Mouse (Mus musculus): ENCODE results near the gene Cyp4v3. TPM values are rescaled to one million over a fixed set of nuclear protein-coding genes. Genes with fewer than 3 reads are reported as not detected.
"Not testable (repeated sequence)": the region's sequence is repeated elsewhere in the genome, so short reads cannot be mapped to it uniquely, and the experiment has no call there.

The Cyp4v3 gene
- total RNA-seq (2021), result 1 to 10 TPM; 6.6 to 6.8 TPM

DNA sequence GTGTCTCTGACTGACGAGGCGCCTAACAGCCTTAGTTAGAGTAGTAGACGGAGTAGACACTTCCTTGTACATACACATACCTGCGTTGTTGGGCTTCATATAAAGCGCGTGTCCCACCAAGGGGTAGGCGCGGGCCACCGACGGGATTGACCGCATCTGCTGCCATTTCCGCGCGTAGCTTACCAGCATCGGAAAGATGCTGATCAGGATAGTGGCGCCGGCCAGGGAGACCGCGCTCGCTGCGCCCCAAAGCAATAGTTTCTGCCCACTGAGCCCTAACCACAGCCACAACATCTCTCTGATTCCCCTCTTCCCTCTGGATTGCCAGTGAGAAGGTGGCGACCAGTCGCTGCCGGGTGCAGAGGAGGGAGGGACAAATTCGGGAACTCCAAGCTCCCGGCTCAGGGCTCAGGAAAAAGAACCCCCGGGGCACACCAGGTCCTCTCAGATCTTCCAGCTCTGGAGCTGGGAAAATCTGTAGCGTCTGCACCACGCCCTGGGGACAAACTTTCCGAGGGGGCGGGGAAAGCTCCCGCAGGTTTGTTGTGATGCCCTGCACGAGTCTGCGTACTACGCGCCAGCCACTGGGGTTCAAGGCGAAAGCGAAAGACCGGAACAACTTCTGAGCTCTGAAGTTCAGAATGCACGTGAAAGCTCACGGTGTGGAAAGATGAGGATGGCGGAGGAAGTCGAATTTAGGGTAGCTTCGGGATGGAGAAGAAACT is at the start of gene Cyp4v3:
Cyp4v3 (minus strand) TSS at position 532 of the 725 bp plus-strand sequence.
- peak; percentile 39 to 54 for DNase-seq

DNA sequence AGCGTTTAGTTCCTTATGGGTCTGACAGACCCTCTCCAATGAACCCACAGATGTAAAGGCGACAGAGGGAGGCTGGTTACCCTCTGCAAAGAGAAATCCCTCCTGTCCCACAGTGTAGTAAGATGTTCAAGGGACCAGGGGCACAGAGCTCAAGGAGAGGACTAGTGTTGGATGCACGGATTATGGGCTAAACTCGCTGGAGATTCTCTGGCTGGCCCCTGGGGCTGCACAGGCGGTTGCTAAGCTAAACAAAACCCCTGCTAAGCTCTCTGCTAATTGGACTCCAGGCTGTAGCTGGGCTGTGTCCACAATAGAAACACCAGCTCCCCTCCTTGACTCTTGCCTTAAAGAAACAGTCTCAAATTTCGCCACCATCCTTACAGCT is 48.9 kb upstream of the Cyp4v3 start, which contains the start of gene Fam149a:
Fam149a (minus strand) TSS at position 329 of the 385 bp plus-strand sequence.
- no peak for DNase-seq

DNA sequence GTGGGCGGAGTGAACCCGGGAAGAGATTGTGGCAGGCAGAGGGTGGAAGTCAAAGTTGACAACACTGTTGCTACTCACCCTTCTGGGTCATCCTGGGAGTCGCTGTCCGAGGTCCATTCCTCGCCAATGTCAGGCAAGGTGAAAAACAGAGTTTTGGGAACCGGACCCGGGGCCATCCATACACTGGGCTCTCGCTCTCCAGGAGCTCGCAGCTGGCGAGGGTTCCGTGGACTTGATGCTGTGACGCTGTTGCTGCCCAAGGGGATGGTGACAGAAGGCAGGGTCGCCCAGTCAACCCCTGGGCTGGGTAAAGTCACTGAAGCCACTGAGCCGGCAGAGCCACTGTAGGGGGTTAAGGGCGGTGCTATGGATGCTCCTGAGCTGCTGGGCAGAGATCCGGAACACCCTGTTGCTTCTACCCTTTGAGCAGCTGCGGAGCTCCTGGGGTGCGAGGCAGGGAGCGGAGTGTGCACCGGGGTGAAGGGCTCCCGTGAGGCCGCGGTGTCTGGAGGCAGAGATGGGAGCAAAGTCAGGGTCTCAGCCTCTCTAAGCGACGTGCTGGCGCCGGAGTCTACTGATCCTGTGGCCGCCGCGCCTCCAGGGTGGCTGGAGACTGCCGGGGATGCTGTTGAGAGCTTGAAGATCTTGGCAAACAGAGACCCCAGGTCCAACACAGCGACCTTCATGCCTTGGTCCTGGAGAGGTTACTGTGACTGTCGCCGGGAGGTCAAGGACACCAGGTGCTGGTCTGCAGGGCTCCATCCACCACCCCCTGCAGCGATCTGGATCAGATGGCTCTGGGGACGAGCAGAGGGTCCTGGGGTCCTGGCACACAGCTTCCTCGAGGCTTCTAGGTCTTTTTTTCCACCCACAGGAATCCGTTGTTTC is 48.3 kb upstream of the Cyp4v3 start:
- no peak for DNase-seq

DNA sequence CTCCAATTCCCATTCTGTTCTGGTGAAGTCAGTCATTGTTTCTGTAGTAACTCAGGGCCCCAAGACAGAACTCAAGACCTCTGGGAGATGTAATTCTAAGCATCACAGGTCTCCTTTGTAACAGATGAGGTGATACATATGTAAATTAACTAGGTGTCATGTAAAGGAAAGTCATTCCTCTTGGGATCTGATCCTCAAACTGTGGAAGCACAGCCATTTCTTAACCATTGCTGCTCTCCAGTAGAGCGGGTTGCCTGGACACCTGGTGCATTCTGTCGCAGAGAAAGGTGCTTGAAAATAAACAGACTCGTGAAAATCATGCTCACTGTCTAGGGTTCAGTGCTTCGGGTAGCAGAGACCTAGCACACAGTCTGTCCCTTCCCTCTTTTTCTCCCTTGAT is 47.6 kb upstream of the Cyp4v3 start:
- DNase-seq, result no peak

DNA sequence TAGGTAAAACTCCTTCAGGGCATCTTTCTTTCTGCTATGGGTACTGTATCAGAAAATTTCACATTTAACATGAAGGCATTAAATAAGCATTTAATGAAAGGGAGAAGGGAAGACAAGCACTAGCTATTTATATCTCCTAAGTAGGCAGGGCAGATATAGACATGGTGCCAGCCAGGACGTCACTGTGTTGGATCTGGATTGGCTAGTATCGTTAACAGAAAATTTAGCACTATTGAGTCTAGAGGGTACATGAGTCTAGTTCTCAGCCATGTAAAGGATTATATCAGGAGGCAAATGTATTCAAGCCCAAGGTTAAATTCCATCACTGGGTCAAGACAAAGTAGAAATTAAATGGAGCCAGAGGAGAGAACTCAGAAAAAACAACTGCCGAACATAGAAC is 41.1 kb upstream of the Cyp4v3 start:
- DNase-seq, result no peak

DNA sequence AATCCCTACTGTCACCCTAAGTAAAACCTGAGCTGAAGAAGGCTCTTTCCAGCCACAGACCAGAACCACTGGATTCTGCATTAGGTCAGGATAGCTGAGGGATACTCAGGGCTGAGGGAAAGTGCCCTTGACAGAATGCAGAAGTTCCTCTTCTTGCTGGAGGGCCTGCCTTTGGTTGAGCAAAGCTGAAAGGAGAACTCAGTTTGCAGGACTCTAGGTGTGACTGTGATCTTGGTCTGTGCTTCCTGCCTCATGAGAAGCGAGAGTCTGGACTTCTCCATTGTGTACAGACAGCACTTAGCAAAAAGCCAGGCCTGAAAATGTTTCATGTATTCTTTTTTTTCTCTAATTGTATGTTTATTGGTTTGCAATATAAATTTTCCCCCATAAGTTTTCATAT is 34.1 kb upstream of the Cyp4v3 start:
- DNase-seq, result no peak

DNA sequence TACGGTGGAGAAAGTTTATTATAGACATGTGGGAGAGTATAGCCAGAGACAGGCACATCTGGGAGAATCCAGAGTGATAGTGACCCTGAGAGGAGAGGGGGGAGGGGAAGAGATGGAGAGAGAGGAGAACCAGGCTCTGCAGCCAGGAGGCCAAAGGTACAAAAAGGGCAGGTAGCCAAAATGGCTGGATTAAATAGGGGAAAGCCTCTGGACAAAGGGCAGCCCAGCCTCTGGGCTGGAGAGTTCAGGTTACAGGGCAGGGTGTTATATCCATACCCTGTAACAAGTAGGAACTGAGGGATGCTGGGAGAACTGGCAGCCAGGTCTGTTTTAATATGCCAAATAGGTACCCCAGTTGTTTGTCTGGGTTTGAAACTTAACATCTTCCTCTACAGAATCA is 30.2 kb upstream of the Cyp4v3 start:
- DNase-seq, result no peak

DNA sequence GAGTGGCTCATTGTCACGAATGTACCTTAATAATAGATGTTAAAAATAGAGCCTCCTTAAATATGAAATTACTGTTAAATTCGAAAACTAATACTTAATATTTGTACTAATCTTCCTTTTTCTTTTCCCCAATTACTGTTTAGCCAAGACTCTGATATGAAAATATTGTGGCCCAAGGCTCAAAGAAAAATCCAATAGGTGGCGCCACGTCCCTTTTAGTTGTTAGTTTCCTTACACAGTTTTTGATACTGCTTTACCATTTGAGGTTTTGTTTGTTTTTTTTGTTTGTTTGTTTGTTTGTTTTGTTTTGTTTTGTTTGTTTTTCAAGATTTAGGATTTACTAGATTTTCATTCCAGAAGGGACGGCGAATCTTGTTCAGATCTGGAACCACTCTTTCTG is 29.3 kb upstream of the Cyp4v3 start:
- peak in 1 of 2 experiments; percentile 17 for DNase-seq

DNA sequence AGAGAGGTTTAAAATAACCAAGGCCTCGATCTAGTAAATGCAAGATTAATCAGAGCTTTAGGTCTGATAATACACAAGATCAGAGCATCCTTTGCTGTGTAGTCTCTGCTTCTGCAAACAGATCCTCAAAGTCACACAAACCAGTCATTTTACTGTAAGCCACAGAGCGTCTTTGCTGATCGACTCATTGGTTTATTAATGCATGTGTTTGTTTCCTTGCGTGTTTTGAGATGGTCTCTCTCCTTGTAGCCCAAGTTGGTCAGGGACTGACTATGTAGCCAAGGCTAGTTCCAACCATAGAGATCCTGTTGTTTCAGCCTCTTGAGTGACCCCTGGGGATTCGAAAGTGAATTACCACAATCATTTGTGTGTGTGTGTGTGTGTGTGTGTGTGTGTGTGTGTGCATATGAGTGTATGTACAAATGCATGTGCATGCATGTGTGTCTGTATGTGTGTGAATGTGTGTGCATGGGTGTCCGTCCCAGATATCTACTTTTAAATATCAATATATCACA is 26.1 kb upstream of the Cyp4v3 start:
- DNase-seq, result no peak

DNA sequence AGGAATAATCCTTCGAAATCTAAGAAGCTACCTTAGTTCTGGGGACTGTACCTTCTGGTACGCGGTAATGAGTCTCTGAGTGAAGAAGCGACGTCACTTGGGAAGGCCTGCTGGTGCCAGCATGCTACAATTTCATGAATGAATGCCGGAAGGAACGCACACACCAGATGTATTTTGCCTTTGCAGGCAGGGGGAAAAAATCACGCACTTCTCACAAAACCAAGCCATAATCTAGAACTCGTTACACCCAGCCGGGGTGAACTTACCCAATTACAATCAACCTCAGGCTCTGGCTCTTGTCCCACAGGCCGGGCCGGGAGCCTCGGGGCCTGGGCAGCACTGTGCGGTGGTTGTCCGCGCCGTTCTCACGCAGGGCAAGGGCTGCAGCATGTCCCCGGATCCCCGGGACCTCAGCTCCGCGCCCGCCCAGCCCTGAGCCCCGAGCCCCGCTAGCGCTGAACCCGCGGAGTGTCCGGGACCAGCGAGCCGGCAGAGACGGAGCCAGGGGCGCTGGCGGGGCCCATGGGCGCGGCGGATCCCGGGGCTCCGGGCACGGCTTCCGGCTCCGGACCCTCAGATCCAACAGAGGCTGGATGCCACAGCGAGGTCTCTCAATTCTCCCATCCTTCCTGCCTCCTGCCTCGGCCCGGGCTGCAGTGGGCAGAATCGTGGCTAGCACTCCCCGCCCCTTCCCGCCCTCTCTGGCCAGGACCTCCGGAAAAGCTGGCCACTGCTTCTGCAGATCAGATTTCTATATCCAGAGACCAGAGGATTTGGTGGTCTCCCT is 25.3 kb upstream of the Cyp4v3 start:
- peak; percentile 31 to 32 for DNase-seq

DNA sequence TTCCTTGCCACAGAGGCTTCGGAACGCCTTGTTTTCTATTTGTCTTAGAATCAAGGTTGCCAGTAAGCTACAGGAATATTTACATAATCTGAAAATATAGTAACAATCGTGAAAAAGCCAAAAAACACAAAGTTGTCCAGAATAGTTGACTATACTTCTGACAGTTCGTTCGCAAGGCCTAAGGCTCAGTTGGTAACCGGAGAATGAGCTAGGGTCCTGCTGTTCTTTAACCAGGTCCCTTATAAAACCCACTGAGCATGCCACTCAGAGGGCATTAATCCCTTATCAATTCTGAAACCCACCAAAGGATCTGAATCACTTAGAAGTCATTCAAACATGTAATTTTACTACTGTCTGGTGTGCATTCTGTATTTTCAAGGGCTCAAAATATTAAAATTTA is 22.8 kb upstream of the Cyp4v3 start:
- no peak for DNase-seq

DNA sequence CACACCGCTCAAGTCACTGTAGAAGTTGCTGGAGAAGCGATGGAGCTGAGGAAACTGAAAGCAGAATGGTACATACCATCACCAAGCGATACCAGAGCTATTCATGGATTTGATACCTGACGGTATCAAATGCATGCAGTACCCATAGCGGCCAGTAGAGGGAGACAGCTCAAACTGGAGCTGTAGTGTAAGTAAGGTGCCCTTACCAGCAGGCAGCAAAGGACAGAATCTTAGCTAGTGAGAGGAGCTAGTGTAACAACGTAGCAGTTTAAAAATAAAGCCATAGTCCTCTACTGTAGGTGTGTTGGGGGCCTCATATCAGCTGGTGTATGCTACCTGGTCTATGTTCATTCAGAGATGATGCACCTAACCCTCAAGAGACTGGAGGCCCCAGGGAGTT is 12.0 kb upstream of the Cyp4v3 start:
- DNase-seq, result peak; percentile 28 to 47

DNA sequence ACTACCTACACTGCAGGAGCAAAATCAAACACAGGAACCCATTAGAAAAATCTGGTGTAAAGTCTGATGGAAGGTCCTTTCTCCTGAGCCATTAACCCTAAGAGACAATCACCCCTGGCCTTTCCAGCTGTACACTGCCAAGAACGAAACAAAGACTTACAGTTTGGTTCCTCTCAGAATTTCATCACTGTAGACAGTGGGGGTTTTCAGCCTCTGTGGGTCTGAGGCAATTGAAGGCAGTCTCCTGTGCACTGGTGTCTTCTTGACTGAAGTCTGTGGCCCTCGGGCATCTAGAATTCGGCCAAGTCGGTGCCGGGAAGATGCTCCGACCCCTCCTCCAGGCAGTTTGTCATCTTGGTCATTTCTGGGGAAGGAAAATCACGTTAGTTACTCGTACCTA is 11.3 kb upstream of the Cyp4v3 start:
- DNase-seq, result no peak

DNA sequence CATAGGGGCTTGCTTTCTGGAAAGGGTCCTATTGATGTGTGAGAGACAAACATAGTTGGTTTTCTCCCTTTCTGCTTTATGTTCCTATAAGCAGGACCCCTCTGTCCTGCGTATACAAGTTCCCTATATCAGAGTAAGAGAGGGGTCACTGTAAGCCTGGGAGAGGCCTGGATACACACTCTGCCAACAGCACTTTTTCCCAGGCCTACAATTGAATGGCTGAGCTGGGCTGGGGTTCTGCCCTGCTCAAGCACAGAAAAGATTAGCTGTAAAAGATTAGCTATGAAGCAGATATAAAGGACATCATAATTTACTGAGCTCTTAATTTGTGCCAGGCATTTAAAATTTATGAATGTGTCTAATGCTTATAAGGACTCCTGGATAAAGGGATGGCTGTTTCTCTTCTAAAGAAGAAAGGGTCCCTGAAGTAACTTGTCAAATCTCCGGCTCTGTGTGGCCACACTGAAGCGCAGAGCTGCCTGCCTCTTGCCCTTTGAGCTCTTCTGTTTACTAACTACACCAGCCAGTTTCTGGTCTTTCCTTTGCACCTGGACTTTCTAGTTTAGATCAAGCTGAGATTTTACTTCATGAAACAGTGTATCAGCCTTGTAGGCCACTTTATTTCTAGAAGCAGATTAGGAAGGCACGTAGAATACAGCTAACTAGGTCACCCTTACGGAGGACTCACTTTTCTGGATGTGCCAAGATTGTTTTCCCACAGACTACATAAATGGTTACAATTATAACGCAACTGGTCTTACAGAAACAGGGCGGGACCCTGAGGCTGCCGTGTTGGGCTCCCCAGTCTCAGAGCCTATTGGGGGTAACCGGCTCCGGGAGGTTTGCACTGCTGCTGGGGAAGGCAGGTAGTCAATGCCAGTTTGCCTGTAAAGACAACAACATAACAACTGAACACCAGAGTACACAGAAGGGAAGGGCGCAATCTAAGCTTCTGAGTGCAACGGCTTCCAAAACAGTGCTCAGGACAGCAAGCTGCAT is 8.9 kb upstream of the Cyp4v3 start:
- DNase-seq, result no peak

DNA sequence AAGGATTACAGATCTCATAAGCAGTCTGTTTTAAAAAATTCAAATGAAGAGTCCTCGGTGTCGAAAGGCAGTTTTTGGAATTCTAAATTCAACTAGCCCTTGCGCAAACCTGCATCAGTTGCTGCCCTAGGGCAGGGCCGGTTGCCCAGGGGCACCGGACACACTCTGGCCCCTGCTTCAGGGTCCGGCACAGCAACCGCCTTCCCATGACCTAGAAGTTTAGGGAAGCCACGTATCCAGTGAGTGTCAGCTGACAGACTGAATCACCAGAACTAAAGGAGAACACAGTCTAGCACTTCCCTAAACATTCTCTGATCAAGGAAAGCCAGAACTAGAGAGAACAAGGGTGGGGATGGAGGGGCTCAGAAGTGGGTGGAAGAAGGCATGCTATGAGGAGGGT is 477 bp upstream of the Cyp4v3 start:
- peak in 1 of 2 experiments; percentile 1 for DNase-seq

DNA sequence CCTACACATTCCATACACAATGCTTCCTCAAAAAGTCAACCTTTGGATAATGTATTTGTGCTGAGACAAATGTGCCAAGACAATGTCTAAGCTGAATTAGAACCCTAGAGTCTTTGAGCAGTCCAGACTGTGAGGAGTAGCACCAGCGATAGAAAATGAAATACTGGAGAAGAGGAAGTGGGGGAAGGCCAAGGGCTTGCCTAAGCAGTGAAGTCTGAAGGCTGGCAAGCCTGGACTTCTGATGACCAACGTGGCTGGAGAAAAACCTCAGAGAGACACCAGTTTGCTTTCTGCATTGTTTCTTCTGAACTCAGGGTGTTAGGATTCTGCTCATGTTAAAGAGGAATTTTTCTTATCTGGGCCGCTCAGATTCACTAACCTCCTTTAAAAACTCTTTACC is 2.2 kb downstream of the Cyp4v3 start:
- no peak for DNase-seq

DNA sequence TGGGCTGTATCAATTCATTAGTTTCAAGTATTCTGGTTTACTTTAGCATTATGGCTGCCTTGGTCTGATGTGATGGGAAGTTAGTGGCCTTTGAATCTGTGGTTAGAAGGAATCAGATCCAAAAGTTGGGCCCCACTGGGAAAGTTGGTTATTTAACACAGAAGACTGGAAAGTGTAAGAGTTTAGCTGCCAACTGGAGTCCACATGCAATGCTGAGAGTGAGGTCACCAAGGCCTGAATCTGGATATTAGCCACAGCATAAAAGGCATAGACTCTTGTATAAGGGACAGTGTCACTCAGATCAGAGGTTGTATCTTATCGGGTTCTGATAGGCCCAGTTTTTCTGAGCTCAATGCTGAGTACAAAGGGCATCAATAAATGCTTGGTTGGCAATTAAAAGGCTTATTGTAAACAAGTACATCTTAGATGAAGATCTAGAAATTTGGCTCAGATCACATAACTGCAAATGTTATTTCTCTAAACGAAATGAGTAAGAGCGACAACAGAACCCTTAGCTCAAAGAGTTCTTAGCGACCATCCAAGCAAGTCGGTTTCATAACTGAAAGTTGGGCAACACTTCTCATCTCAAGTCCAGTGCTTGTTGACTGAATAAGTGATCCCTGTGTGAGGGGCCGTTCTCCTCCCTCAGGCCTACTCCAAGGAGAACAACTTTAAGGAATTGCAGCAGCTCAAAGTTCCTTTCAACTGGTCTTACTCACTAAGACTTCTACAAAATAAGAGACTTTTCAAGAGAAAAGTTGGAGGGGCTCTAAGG is 3.6 kb downstream of the Cyp4v3 start:
- no peak for DNase-seq

DNA sequence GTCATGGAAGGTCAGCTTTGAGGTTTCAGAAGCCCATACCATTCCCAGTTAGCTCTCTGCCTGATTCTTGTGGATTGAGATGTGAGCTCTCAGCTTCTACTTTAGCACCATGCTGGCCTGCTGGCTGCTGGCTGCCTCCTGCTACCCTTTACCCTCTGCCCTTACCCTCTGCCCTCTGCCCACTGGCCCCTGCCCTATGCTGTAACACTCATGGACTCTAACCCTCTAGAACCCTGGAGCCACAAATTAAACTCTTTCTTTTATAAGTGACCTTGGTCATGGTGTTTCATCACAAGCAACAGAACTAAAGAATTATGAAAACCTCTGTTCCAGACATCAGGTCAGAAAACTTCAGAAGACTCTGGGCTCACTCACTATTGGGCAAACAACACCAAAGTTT is 5.9 kb downstream of the Cyp4v3 start:
- DNase-seq, result not testable (repeated sequence)

DNA sequence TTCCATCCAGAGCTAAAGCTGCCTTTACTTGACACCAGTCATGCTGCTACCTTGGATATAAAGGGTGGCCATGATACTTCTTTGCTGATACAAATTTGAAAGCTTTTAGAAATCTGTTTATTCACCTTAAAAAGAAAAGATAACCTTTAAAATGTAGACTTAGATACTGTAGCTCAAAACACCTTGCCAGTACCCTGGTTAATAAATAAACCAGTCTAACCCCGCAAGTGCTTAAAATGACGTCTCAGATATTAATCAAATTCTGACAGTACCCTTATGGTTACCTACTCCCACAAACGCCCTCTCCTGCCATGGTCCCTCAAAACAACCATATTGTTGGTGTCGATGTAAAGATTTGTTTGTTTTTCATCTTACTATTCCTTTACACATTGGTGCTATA is 8.9 kb downstream of the Cyp4v3 start:
- DNase-seq, result no peak

DNA sequence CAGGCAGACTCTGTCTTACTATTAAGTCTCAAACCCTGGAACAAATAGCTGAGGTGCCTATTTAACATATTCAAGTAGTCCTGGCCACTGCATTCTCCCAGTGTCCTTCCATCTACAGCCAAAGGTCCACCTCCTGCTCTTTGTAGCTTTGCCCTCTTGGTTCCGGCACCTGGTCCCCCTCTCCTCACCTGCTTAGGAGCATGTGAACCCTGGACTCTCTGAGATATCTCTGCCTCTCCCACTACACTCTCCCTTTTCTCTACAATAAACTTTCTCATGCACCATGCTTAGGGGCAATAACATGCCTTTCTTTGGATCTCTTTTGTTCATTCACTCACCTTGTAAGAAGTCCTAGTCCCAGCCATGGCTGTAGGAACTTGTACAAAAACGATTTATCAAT is 11.7 kb downstream of the Cyp4v3 start:
- no peak for DNase-seq

DNA sequence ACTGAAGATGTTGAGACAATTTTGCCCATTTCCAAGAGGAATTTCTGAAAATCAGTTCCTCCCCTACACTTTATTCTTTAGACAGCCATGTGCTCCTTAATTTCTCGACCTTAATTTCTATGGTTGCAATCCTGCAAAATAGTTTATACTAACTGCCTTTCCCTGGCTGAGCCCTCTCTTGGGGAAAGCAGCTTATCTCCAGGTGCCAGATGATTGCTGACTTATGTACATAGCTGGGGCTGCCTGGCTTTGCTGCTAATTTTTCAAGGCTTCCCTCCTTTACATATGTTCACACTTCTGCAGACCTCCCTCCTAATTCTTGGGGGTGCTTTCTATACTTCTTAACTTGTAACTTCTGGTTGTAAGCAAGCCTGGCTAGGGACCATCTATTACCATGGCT is 12.1 kb downstream of the Cyp4v3 start:
- no peak for DNase-seq
